Mouse (Mus musculus): ENCODE results near the gene Cd81.

Cd81 gene

GRCm38 (mm10) chr7:143049841-143050816 lies 2.4 kb upstream of the Cd81 start:
- DNase-seq (ENCODE audit: low spot score in 2 of 2) = no peak

- no peak for DNase-seq (ENCODE audit: low spot score in 2 of 2)
These were observed 1.2 kb upstream of the Cd81 start for GRCm38 (mm10) chr7:143051316-143051715.

- DNase-seq (ENCODE audit: low spot score in 2 of 2) = peak; percentile 55 to 69
These were observed 715 bp downstream of the Cd81 start for GRCm38 (mm10) chr7:143053008-143053899.

GRCm38 (mm10) chr7:143053961-143054611 lies 1.5 kb downstream of the Cd81 start:
- DNase-seq (ENCODE audit: low spot score in 2 of 2) = no peak

- no peak for DNase-seq (ENCODE audit: low spot score in 2 of 2)
These were observed 2.0 kb downstream of the Cd81 start for GRCm38 (mm10) chr7:143054612-143054965.

GRCm38 (mm10) chr7:143055001-143055400 lies 2.5 kb downstream of the Cd81 start:
- no peak for DNase-seq (ENCODE audit: low spot score in 2 of 2)

GRCm38 (mm10) chr7:143055499-143056186 lies 3.1 kb downstream of the Cd81 start:
- DNase-seq (ENCODE audit: low spot score in 2 of 2) = no peak

GRCm38 (mm10) chr7:143057023-143057422 lies 4.5 kb downstream of the Cd81 start:
- DNase-seq (ENCODE audit: low spot score in 2 of 2) = no peak

- no peak for DNase-seq (ENCODE audit: low spot score in 2 of 2)
These were observed 5.2 kb downstream of the Cd81 start for GRCm38 (mm10) chr7:143057667-143058220.

- no peak for DNase-seq (ENCODE audit: low spot score in 2 of 2)
These were observed 5.7 kb downstream of the Cd81 start for GRCm38 (mm10) chr7:143058221-143058697.

GRCm38 (mm10) chr7:143059202-143059870 lies 6.8 kb downstream of the Cd81 start:
- no peak for DNase-seq (ENCODE audit: low spot score in 2 of 2)

- no peak for DNase-seq (ENCODE audit: low spot score in 2 of 2)
These were observed 10.2 kb downstream of the Cd81 start for GRCm38 (mm10) chr7:143062704-143063103.

GRCm38 (mm10) chr7:143064226-143064625 lies 11.7 kb downstream of the Cd81 start:
- DNase-seq (ENCODE audit: low spot score in 2 of 2) = no peak

GRCm38 (mm10) chr7:143065692-143066091 lies 13.2 kb downstream of the Cd81 start:
- no peak for DNase-seq (ENCODE audit: low spot score in 2 of 2)

- DNase-seq (ENCODE audit: low spot score in 2 of 2) = no peak
These were observed 14.9 kb downstream of the Cd81 start for GRCm38 (mm10) chr7:143067469-143067868.

- DNase-seq (ENCODE audit: low spot score in 2 of 2) = no peak
These were observed 15.4 kb downstream of the Cd81 start for GRCm38 (mm10) chr7:143067897-143068296.

- peak in 1 of 2 experiments; percentile 18 for DNase-seq (ENCODE audit: low spot score in 2 of 2)
These were observed 15.9 kb downstream of the Cd81 start for GRCm38 (mm10) chr7:143068316-143068881.

- DNase-seq (ENCODE audit: low spot score in 2 of 2) = peak; percentile 96 to 98
These were observed 16.5 kb downstream of the Cd81 start, which contains the start of gene Tssc4 for GRCm38 (mm10) chr7:143068882-143069591. Tssc4 (plus strand) TSS chr7:143069249.

- DNase-seq (ENCODE audit: low spot score in 2 of 2) = no peak
These were observed 17.3 kb downstream of the Cd81 start for GRCm38 (mm10) chr7:143069751-143070400.

All from urinary bladder, postnatal 36 days (tissue).